Mouse (Mus musculus) lung, postnatal 0 days (tissue): ENCODE measurements at regions not wholly inside any gene's neighbourhood (a gene's known extent, or its start where the extent isn't known, plus 50 kb on each side); places are given as distances from the start of the nearest gene placed in this dataset.

Experiments
- ATAC-seq: fragments of 200-750 bp; cut with Nextera tagmentation; 2 replicates; pipeline ENCODE4 v1.8.0; 2017; ENCODE audit warnings: moderate library complexity
- DNase-seq: peaks from one replicate; pipeline ENCODE4 v3.0.0-alpha.2; 2016; ENCODE audit warnings: low spot score
- H3K27ac ChIP-seq: fragments of 300-500 bp; sonication (generic); 2 replicates; pipeline ENCODE4 v1.5.1; 2014; ENCODE audit warnings: antibody characterized with exemption, mild to moderate bottlenecking, low read length, mixed read lengths
- H3K27me3 ChIP-seq: fragments of 300-500 bp; sonication (generic); replicated peaks from 2 replicates; pipeline ENCODE4 v1.6.1; 2014; ENCODE audit warnings: low read length, mixed read lengths; ENCODE audit not compliant: insufficient read depth
- H3K36me3 ChIP-seq: fragments of 300-500 bp; sonication (generic); 2 replicates; pipeline ENCODE4 v1.6.1; 2014; ENCODE audit warnings: low read length, mixed read lengths; ENCODE audit not compliant: insufficient read depth
- H3K4me1 ChIP-seq: fragments of 300-500 bp; sonication (generic); 2 replicates; pipeline ENCODE4 v1.6.1; 2014; ENCODE audit warnings: antibody characterized with exemption, low read depth, low read length, mixed read lengths; ENCODE audit not compliant: insufficient read depth
- H3K4me2 ChIP-seq: fragments of 300-500 bp; sonication (generic); replicated peaks from 2 replicates; pipeline ENCODE4 v1.6.1; 2014; ENCODE audit warnings: low read depth, mild to moderate bottlenecking, low read length, moderate library complexity, mixed read lengths
- H3K4me3 ChIP-seq: fragments of 300-500 bp; sonication (generic); 2 replicates; pipeline ENCODE4 v1.5.1; 2014; ENCODE audit warnings: low read depth, low read length
- H3K9ac ChIP-seq: fragments of 300-500 bp; sonication (generic); replicated peaks from 2 replicates; pipeline ENCODE4 v1.6.1; 2014; ENCODE audit warnings: low read depth, mild to moderate bottlenecking
- H3K9me3 ChIP-seq: fragments of 300-500 bp; sonication (generic); 2 replicates; pipeline ENCODE4 v1.6.1; 2016; ENCODE audit warnings: low read length, mixed read lengths
- CTCF ChIP-seq: IDR thresholded peaks from 2 replicates; pipeline ENCODE4 v1.5.1; 2016; ENCODE audit warnings: antibody characterized with exemption, mild to moderate bottlenecking
- EP300 ChIP-seq: IDR thresholded peaks from 2 replicates; pipeline ENCODE4 v1.6.1; 2016; ENCODE audit warnings: antibody characterized with exemption, mild to moderate bottlenecking, control low read depth
- WGBS: fragments of 180-500 bp; shearing (Covaris S2); extraction: QIAGEN DNeasy Blood & Tissue Kit; methylation state at CpG from one replicate; pipeline ENCODE4 v1.1.7; 2014; 5-methylcytosine and 5-hydroxymethylcytosine counted together

- Histone ChIP-seq H3K9me3 (no peaks in the 10 kb centered on the region), H3K4me3 (no peak overlapping the region), H3K9ac (no peak overlapping the region), H3K36me3 (no peaks in the 10 kb centered on the region), H3K4me2 (no peak overlapping the region), H3K27ac (no peak overlapping the region), H3K27me3 (no peaks in the 10 kb centered on the region), H3K4me1 (no peaks in the 10 kb centered on the region)
- DNase-seq (no peak), ATAC-seq (no peak)
- TF ChIP-seq EP300 = no peak
- no peak for TF ChIP-seq CTCF
- WGBS = 65% methylated on average over 5 of the region's 5 CpGs
Measured at GRCm38 (mm10) chr10:43818623-43819022, 82.9 kb downstream of the Qrsl1 start.

DNA sequence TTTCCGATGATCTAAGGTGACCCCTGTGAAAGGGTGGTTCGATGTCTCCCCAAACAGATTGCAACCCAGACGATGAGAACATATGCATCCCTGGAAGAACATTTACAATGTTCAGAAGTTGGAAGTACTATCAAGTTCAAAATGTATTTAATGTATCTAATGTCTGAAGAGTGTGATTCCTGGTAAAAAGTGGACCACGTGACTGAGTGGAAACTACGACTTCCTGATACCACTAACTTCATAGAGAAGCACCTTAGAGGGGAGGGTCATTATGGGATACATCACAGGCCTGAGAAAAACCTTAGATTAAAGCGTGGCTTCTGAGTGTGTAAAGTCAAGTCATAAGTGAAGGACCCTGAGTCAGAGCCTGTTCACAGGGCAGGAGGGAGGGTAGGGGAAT, 82.1 kb downstream of the Qrsl1 start:
- no peaks in the 10 kb centered on the region for H3K27me3 ChIP-seq
- no peak overlapping the region for H3K4me2 ChIP-seq
- TF ChIP-seq CTCF = no peak
- no peak for TF ChIP-seq EP300
- no peak overlapping the region for H3K9ac ChIP-seq
- no peaks in the 10 kb centered on the region for H3K9me3 ChIP-seq
- no peak overlapping the region for H3K4me3 ChIP-seq
- H3K27ac ChIP-seq = no peak overlapping the region
- H3K36me3 ChIP-seq = no peaks in the 10 kb centered on the region
- WGBS = 84% methylated on average over 6 of the region's 6 CpGs
- no peaks in the 10 kb centered on the region for H3K4me1 ChIP-seq
- DNase-seq (no peak), ATAC-seq (no peak)

GRCm38 (mm10) chr10:43822615-43823014, 78.9 kb downstream of the Qrsl1 start:
- Histone ChIP-seq H3K4me2 (no peak overlapping the region), H3K9ac (no peak overlapping the region), H3K27ac (no peak overlapping the region), H3K4me3 (no peak overlapping the region), H3K27me3 (no peaks in the 10 kb centered on the region), H3K4me1 (no peaks in the 10 kb centered on the region), H3K9me3 (no peaks in the 10 kb centered on the region), H3K36me3 (no peaks in the 10 kb centered on the region)
- 79% methylated on average over 1 of the region's 1 CpGs for WGBS
- TF ChIP-seq CTCF (no peak), EP300 (no peak)
- DNase-seq = no peak
- no peak for ATAC-seq

GRCm38 (mm10) chr10:43824009-43824408, 77.5 kb downstream of the Qrsl1 start:
- 79% methylated on average over 5 of the region's 5 CpGs for WGBS
- no peak for DNase-seq
- no peak overlapping the region for H3K27ac ChIP-seq
- H3K9me3 ChIP-seq = no peaks in the 10 kb centered on the region
- H3K4me1 ChIP-seq = no peaks in the 10 kb centered on the region
- H3K9ac ChIP-seq = no peak overlapping the region
- H3K4me2 ChIP-seq = no peak overlapping the region
- H3K27me3 ChIP-seq = no peaks in the 10 kb centered on the region
- H3K36me3 ChIP-seq = no peaks in the 10 kb centered on the region
- H3K4me3 ChIP-seq = no peak overlapping the region
- no peak for ATAC-seq
- TF ChIP-seq EP300 (no peak), CTCF (no peak)
